Mouse (Mus musculus) R1 (cell line): ENCODE measurements around the gene Rere.
A peak's percentile ranks its signal among the peaks of the same experiment; 100 is the strongest.

Experiments used
- DNase-seq: peaks from one replicate; pipeline ENCODE4 v3.0.0-alpha.2; 2018; ENCODE audit warnings: low read depth, low spot score

The Rere gene

DNA sequence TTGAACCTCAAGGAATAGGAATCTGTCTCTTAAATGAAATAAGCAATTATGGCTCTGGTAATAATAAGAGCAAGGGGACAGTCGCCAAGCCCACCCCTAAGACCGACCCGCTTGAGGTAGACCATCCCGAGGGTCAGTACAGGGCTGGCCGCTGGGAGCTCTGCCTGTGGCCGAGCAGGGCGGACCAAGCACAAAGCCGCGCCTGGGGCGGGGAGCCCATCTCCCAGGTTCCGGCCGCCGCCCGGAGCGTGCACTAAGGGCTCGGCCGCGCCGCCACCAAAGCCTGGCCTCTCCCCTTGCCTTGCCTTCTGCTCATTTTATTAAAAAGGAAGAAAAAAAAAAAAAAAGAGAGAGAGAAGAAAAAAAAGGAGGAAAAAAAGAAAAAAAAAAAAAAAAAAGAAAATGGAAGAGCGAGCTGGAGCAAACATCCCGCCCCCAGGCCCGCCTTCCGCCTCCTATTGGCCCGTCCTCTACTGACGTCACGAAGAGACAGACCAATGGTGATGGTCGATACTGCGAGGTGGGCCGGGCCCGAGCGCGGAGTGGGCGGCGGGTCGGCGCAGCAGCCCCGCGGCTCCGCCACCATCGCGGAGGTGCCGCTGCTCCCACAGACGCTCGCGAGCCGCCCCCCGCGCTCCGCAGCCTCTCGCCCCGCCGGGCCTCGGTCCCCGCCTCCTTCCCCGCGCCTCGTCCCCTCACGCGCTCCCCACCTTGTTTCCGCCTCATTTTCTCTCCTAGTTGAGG lies at the start of gene Rere:
Gene Rere, plus strand, starts transcription at position 629 of the 744 bp plus-strand sequence.
- peak; percentile 95 for DNase-seq

DNA sequence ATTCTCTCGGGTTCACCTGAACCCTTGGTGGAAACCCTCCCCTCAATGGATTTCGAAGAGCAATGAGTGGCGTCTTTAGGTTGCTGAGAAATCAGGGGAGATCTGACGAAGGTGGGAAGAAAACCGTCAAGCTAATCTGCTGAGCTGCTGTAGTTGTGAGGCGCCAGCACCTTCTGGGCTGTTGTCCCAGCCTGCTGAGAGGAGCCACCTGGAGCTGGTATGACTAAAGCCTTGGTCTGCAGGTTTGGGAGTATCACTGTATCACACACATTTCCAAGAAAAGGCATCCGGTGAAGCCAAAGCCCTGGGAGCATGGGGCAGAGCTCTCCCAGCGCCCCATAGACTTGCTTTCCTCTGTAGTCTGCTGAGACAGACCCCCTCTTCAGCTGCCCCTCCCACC lies 49.6 kb upstream of the Rere start:
- no peak for DNase-seq

DNA sequence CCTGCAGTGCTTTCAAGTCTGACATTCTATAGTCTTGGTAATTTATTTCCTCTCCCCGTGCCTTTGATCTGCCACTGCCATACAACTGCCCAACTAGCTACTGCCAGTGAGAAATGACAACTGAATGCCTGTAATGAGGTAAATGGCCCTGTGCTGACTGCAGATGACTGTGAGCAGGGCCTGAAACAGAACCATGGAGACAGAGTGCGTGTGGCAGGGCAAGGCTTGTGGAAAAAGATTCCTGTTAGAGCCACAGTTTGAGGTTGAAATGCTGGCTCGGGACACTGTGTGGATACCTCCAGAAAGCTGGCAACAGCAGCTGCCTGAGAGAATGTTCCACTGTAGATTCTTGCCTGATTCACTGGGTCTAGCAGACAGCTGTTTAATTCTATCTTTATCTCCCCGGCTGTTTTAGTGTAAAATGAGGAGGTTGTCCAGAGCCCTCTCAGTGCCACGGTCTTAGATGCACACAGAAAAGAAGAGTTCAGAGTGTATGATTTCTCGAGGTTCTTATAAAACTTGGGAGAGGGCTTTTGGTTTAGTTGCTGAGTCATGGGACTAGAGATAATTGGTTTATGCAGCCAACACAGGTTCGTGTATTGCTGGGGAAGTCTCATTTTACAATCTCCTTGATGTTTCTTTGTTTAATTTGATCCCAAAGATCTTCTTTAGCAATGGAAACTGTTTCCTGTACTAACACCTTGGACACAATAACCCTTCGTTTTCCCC lies 46.7 kb upstream of the Rere start:
- no peak for DNase-seq

DNA sequence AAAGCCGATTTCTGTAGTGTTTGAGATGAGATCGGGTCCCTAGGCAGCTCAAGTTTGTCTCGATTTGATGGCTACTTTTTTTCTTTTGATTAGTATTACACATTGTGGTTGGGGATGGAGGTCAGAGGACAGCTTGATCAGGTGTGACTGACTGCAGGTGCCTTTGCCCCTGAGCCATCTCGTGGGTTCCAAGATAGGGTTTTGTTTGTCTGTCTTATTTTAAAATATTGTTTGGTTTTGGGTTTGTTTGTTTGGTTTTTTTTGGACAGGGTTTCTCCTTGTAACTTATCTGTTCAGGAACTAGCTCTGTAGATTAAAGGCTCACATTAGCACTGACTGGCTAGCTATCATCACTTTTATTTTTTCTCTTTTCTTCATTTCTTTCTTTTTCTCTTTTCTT lies 45.9 kb upstream of the Rere start:
- DNase-seq = no peak

DNA sequence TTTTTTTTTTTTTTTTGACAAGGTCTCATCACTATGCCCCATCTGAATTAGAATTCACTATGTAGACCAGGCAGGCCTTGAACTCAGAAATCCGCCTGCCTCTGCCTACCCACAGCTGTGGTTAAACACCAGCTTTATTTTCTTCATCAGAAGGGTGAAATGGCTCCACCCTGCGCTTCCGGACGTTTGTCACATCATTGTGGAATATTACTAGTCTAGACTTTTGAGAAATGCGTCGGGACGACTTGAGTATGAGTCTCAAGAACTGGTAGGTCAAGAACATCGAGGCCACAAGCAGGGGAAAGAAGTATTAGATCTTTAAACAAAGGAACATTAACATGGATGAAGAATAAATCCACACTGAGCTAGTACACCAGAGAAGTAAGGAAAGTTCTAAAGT lies 45.4 kb upstream of the Rere start:
- no peak for DNase-seq

DNA sequence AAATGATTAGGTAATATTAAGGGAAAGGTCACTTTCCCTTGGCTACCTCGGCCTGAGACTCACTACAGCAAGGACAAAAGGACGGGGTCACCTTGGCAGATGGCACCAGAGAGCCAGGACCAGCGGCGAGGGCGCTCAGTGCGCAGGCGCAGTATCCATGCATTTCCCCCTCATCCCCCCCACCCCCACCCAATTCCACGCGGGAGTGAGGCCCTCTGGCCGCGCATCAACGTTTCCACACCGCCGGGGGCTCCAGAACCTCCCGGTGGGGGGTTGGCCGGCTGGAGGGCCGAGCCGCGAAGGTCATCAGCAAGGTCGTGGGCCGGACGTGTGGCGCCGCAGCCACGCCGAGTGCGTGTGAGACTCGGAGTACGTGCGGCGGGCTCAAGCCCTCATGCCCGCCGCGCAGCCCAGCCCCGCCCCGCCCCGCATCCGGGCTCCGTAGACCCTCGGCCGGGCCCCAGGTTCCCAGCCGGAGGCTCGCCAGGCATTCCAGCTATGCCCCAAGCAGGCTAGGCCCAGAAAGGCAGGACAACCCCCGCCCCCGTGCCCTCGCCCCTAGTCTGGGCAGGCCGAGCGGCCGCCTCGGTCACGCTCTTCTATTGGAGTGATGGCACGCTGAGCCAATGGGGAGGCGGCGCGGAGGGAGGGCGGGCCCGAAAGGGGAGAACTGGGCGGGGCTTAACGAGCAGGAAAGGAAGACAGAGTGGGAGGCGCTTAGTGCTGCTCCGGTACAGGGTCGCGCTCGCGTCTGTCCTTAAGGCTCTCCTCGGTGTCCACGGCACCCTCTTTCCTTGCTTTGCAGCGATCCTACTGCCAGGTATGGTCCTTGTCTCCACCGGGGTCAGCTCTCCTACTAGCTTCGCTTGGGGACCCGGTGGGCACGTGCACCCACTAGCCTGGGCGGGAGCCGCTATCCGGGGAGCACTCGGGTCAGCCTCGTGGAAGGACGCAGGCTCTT lies 44.6 kb upstream of the Rere start, which contains the start of gene Eno1:
Gene Eno1, plus strand, starts transcription at position 201 of the 961 bp plus-strand sequence.
- peak; percentile 99 for DNase-seq

DNA sequence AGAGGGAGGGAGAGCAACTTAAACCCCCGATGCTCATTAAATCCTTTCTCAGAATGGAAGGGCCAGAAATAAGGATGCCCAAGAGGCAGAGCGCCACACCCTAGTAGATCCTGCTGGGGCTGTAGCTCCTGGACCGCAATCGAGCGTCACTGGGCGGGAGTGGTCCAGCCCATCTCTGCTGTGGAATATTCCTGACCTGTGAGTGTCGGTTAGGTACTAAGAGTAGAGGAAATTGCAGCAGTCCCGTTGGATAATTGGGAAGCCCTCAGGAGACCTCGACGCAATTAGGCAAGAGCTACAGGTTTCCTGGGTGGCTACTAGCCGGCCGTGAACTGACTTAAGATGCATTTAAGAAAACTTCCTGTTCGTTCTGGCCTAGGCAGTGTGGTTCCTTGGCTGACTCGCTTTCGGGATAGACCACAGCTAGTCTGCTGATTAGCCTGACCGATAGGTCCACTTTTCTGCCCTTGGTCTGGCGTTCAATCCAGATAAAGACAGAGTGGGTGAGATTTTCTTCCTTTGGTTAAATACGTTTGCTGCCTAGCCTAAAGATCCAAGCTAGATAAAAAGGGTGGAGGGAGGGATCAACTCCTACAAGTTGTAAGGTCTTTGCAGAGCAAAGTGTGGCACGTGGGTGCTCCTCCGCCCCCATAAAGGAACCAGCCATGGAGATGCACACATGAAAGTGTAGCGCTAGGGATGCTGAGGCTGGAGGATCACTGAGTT lies 43.6 kb upstream of the Rere start:
- peak; percentile 65 for DNase-seq

DNA sequence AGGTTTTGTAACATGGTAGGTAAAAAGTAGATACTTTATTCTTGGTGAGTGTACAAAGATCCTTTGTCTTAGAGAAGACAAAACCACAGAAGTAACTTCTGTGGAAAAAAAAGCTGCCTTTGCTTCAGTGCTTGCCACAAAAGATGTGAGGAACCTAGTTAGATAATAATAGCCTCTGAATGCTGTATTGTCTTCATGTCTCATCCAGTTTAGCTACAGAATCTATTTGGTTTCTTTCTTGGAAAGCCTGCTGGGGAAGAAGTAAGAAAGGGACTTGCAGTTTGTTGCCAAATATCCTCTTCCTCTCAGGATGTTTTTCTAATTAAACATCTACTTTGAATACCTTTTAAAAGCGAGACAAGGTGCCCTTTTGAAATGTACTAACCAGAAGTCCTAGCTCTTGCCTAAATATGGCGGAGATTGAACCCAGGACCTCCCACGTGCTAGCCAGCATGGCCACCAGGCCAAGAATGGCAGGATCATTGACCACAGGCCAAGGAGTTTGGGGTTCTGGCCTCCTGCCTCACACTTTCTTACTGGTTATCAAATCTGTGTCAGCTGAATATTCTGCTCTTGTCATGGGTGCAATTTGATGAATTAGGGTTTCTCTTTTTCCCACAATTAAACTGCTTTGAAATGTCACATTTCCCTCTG lies 42.9 kb upstream of the Rere start:
- DNase-seq = no peak

DNA sequence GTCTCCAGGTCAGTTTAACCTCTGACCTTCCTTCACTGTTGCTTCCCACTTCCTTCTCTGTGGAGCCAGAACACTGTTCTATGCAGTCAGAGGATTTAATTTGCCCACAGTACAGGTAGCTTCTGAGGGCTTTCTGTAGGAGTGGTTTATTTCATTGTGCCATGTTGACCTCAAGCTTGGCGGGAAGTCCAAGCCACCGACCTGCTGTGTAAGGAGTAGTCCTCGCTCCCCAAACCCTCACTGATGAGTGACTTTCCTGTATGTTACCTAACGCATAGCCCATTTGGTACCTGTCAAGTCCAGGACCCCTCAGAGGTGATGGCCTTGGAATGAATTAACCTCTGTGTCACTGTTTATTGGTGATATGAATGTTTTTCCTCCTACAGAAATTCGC lies 42.4 kb upstream of the Rere start:
- DNase-seq = no peak

DNA sequence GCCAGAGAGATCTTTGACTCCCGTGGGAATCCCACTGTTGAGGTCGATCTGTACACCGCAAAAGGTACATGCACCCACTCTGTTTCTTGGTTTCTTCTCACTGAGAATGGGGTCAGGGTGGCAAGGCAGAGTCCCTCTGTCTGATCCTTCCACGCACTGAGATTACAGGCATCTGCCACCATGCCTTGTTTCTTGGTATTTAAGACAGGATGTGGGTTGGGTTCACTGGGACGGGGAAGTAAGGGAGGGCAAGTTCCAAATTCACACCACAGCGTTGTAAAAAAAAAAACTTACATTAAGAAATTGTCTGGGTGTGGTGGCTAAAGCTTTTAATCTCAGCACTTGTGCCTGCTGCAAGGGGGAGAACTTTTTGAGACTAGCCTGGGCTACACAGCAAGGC lies 41.9 kb upstream of the Rere start:
- DNase-seq = no peak

DNA sequence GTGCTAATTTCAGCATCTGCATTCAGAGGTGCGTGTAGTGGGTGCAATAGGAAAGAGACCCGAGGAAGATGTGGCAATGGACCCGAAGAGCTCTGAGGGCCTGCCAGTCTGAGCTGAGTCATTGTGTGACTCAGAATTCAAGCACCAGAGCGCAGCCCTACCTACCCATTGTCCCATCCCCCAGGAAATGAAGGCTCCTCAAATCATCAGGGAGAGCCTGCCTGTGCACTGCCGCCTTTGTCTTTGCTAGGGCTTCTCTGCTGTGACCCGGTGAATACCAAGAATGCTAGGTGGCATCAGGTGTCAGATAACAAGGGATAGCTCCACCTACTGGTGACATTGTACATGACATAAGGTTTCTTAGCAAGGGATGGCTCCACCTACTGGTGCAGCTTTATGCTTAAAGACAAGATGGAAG lies 41.5 kb upstream of the Rere start:
- DNase-seq = peak; percentile 100

DNA sequence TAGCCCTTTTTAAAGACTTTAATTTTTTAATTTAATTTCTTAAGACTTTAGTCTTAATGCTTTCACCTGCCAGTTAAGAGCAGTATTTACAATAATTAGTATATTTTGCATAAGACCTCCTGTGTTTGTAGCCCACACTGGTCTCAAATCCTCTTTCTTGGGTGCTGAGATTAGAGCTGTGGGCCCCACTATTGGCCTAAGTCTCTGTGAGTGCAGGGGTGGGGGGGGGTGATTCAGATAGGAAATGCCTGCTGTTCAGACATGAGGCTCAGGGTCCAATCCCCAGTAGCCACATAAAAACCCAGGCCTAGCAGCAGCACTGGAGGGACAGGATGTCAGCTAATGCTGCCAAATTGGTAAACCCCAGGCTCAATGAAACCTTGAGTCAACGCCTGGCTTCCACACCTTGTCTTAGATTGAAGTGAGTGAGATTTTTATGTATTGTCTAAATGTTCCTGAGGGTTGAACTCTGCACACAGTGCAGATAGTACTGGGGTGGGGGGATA lies 41.0 kb upstream of the Rere start:
- DNase-seq = no peak

DNA sequence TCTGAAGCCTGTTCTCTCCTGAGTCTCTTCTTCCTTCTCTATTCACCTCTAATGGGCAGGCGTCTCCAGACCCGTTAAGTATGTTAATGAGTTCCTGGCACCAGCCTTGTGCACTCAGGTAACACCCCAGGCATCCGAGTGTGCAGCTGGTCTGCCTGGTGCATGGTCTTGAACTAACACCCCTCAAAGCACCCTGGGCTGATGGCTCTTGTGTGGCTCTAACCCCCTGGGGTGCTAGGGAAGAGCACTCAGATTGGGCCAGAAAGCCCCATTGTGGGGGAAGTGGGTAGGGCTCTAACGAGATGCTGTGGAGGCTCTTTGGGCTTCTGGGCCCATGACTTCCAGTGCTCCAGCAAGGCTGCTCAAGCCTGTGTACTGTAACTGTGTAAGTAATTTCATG lies 39.7 kb upstream of the Rere start:
- DNase-seq = peak; percentile 69

DNA sequence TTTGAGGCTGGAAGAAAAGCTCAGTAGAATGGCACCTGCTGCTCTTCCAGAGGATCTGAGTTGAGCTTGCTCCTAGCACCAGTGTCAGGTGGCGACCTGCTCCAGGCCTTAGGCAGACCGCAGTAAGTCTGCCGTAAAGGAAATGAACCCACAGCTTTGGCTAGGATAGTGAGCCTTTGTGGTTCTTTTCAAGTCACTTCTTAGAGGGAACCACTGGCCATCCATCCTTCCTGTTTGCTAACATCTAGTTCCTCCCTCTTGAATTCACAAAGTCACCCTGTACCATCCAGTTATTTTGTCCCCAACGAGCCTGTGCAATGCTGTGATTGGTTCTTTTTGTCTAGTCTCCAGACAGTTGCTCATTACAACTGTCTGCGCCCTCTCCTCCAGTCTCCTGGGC lies 38.7 kb upstream of the Rere start:
- no peak for DNase-seq

DNA sequence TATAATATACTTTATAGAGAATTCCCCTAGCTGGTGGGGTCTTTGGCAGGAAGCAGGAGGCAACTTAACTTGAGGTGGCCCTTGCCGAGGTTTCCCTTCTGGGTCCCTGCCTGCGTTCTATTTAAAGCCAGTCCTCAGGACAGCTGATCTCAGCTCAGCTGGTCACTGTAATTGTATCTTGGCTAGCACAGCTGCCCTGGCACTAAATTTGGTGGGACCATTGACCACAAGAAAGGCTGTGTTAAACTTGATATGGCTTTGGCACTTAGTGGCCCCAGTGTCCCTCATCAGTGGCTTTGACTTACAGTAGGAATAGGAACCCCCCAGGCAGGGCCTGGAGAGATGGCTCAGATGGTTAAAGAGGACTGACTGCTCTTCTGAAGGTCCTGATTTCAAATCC lies 35.6 kb upstream of the Rere start:
- no peak for DNase-seq

DNA sequence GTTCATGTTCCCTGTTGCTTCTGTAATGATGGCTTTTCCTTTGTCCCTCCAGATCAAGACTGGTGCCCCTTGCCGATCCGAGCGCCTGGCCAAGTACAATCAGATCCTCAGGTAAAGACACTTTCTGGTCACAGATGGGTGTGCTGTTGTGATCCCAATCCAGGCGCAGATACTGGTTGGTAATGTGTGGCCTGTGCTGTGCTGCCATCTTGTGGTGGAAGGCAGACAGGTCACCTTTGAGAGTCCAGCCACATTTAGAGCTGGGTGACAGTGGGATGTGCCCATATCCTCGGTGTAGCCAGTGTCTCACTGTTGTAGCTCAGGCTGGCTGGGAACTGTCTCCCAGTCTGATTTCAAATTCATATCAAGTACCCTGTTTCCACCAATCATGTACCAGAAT lies 33.4 kb upstream of the Rere start:
- peak; percentile 88 for DNase-seq

DNA sequence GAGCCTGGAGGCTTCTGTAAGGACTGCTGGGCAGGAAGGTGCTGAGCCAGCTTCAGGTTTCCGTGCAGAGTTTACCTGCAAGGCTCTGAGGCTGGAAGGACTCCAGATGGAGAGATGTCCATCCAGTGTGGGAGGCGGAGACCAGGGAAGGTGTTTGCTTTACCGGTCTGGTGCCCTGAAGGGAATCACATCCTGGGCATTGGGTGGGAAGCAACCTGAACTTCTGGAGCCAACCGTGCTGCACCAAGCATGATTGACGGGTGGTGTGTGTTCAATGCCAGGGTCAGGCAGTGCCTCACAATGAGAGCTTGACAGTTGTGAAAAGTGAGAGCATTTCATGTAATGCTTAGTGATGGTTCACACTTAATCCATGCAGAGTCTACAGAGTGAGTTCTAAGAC lies 32.5 kb upstream of the Rere start:
- no peak for DNase-seq

DNA sequence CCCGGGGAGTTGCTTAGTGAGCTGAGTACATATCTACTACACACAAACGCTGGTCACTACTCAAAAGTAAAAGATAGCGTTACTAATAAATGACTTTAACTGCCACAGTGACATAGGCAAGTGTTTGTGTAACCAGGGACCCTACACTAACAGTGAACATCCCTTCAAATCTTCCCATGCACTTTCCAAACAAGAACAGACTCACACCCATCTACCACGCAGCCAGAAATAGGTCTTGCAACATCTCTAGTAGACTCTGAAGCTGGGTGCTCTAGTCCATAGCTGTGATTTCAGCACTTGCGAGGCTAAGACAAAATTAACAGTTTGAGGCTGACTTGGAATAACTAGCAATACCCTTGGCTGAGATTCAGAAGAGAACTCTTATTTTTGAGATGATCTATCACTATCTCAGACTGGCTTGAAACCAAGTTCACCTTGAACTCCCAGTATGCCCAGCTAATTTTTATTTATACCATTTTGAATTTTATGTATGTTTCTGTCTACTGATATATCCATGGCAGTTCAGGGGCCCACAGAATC lies 31.6 kb upstream of the Rere start:
- DNase-seq = no peak

DNA sequence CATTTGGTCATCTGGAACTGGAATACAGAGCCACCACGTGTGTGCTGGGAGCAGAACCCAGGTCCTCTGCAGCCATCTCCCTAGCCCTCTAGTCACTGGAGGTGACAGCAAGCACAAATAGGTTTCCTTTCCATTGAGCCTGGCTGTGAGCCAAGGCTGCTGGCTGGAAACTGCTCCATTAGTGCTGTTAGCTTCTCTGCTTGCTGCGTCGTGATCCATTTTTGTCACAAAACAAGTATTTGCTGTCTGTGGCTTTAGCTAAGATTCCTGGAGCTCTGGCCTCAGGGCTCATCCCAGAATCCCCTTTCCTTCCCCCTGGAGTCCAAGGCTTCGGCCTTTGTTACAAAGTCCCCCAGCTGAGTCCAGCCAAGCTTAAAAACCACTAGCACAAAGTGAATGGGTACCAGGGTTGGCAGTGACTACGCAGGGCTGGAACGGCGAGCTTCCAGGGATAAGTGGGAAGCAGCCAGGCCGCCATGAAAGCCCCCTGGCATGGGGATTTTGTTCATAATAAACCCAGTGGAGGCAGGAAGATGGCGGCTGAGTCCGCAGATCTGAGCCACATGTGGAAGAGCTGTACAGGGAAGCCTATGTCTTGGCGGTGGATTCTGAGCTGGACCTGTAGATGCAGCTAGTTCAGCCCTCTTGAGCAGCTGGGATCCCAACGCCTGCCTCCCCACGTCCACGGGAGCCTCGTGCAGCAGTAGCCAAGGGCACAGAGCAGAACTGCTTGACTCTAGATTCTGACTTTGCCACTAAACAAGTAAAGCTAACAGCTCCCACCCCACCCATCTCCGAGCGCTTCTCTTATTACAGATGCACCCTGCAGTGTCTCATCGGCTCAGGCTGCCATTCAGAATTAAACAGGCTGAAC lies 30.7 kb upstream of the Rere start:
- DNase-seq = peak; percentile 76
